Mouse (Mus musculus): ENCODE results near the gene Gm21518. TPM values are rescaled to one million over a fixed set of nuclear protein-coding genes. Genes with fewer than 3 reads are reported as not detected.
"Not testable (repeated sequence)": the region's sequence is repeated elsewhere in the genome, so short reads cannot be mapped to it uniquely, and the experiment has no call there.

Gene Gm21518
- total RNA-seq (2014; rRNA removed) (not detected in 2 replicates), polyA plus RNA-seq (2015; fragmentation: Nextera tagmentation; extraction: Ambion mirVana) (not detected in 2 replicates)

DNA sequence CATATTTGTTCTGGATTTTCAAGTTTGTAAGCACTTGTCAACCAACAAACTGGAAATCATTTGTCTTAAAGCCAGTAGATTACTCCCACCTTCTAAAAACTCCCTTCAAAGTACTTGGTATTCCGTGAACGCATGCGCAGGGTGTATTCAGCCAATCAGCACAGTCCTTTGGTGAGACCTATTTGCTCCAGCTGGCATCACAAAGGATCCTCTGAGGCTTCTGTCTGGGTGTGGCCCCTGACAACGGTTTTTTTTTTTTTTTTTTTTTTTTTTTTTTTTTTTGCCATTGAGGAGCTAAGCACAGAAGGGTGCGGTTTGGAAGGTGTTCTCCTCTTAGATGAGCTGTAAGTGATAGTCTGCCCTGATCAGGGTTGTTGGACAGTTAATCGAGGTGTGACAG lies at the start of gene Gm21518:
Gm21518 (plus strand) TSS at position 301 of the 400 bp plus-strand sequence.
- not testable (repeated sequence) for H3K27ac ChIP-seq (ENCODE audit: low read depth, low read length); H3K9me3 ChIP-seq (ENCODE audit: low read length); H3K27me3 ChIP-seq (ENCODE audit: insufficient read depth, low read length); H3K4me3 ChIP-seq (ENCODE audit: low read depth, low read length); H3K4me1 ChIP-seq (ENCODE audit: insufficient read depth, low read length); H3K9ac ChIP-seq (replicated peaks; ENCODE audit: low read length, poor library complexity, severe bottlenecking); DNase-seq (ENCODE audit: low spot score); H3K4me2 ChIP-seq (ENCODE audit: low read depth, low read length, poor library complexity, severe bottlenecking); H3K36me3 ChIP-seq (ENCODE audit: insufficient read depth, low read length); ATAC-seq (ENCODE audit: low FRiP score)
- no CpG with 5 or more reads among the region's 6 CpGs for WGBS
